Mouse (Mus musculus): Measurements from ENCODE around the gene Ttc7b.

GRCm38 (mm10) chr12:100513131-100513530, 7.5 kb downstream of the Ttc7b start:
- TF ChIP-seq CTCF (IDR thresholded peaks at IDR 0.05) (no peak), EP300 (IDR thresholded peaks at IDR 0.05) (no peak)
